ENCODE assay signal across 8 mouse cellular contexts in the genomic region with DNA sequence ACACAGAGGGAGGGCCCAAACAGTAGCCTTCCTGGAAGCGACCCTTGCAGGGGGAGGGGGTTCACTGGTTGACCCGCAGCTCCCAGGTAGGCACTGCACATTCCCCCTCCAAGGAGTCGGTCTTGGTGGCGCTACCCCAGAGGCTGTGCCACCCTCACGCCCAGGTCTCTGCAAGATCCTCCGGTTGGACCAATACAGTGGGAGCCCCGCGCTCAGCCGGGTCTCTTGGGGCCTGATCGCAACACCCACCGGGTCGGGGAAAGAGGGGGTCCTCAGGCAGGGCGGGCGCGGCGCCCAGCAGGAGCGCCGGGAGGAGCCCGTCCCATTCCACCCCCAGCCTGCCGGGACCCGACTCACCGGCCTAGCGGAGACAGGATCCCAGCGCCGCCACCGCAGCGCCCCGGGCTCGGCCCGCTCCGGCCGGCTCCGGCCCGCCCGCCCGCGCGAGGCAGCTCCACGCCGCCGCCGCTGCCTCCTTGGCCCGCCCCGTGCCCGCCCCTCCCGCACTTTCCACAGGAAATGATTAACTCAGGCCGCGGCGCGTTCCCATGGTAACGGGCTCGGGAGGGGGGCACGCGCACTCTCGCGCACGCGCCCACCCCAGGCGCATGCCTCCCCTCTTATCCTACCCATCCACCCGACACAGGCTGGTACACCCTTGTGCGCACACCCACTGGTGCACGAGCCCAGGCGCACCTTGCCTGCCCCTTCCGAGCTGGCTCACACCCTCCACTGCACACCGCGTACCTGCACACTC.
DNase-seq lines count a peak whose midpoint lies in the region; ATAC-seq and TF ChIP-seq lines count a peak whose summit lies in the region.

No protein-coding gene starts in this region.

- H3K9ac ChIP-seq in forebrain, postnatal 0 days = peak overlapping the region; percentile 87

- no peak for TF ChIP-seq CTCF in forebrain, postnatal 0 days (IDR thresholded peaks at IDR 0.05; ENCODE audit: low read depth)
- TF ChIP-seq CTCF in lung, adult 2 months (IDR thresholded peaks at IDR 0.05; ENCODE audit: insufficient read depth, low read length) = no peak
- no peak for TF ChIP-seq CTCF in olfactory bulb, adult 2 months (IDR thresholded peaks at IDR 0.05; ENCODE audit: insufficient read depth, low read depth, low read length)

- H3K27me3 ChIP-seq in forebrain, postnatal 0 days (ENCODE audit: insufficient read depth, low read length) = peaks cover 5% of the 10 kb centered on the region; the same call in 1 of the 2 replicates

- no peaks in the 10 kb centered on the region for H3K9me3 ChIP-seq in forebrain, postnatal 0 days (ENCODE audit: low read length)

- WGBS in forebrain, postnatal 0 days = 0% methylated on average over 64 of the region's 66 CpGs
- under 1% methylated on average over 65 of the region's 66 CpGs for WGBS in lung, adult 2 months
- WGBS in olfactory bulb, adult 2 months = 1% methylated on average over 64 of the region's 66 CpGs

- H3K4me2 ChIP-seq in forebrain, postnatal 0 days (ENCODE audit: low read depth) = peak overlapping the region; percentile 89

- H3K27ac ChIP-seq in forebrain, postnatal 0 days (ENCODE audit: low read depth, low read length) = peak overlapping the region; percentile 69
- H3K27ac ChIP-seq in olfactory bulb, adult 2 months (ENCODE audit: insufficient read depth, low read depth, low read length) = peak overlapping the region; percentile 79

- no peak for TF ChIP-seq POLR2A in lung, adult 2 months (IDR thresholded peaks at IDR 0.05; ENCODE audit: borderline replicate concordance, extremely low read depth, low read depth, low read length)
- TF ChIP-seq POLR2A in olfactory bulb, adult 2 months (IDR thresholded peaks at IDR 0.05; ENCODE audit: insufficient read depth, low read depth, low read length) = peak; percentile 20; the same call in 1 of the 2 replicates

- peak; percentile 76 for DNase-seq in ES-CJ7 (ENCODE audit: low read depth, low spot score)
- peak; percentile 76 for DNase-seq in cerebellum, adult 11-12 months
- peak; percentile 95 for DNase-seq in forebrain, postnatal 0 days
- peak; percentile 83 for DNase-seq in heart, postnatal 4 days
- DNase-seq in layer of hippocampus, adult 8-10 months (ENCODE audit: low spot score in 2 of 2) = peak; percentile 86 to 89
- peak; percentile 71 for DNase-seq in lung, adult 2 months
- DNase-seq in thymus, postnatal 10 days (ENCODE audit: low spot score in 2 of 2) = peak; percentile 75 to 83

- peaks cover 17% of the 10 kb centered on the region for H3K4me1 ChIP-seq in forebrain, postnatal 0 days (ENCODE audit: insufficient read depth)
- peaks cover 29% of the 10 kb centered on the region for H3K4me1 ChIP-seq in lung, adult 2 months (ENCODE audit: control insufficient read depth, insufficient read depth, low read length)
- peaks cover 31% of the 10 kb centered on the region for H3K4me1 ChIP-seq in olfactory bulb, adult 2 months (ENCODE audit: control insufficient read depth, insufficient read depth, low read length)

- ATAC-seq in forebrain, postnatal 0 days = peak; percentile 91

- peaks cover 3% of the 10 kb centered on the region; the same call in 1 of the 2 replicates for H3K36me3 ChIP-seq in forebrain, postnatal 0 days (ENCODE audit: insufficient read depth)

- H3K4me3 ChIP-seq in forebrain, postnatal 0 days (ENCODE audit: low read depth, low read length) = peak overlapping the region; percentile 78
- H3K4me3 ChIP-seq in lung, adult 2 months (replicated peaks; ENCODE audit: extremely low read depth, low read depth, low read length) = peak overlapping the region; percentile 82
- peak overlapping the region; percentile 83 for H3K4me3 ChIP-seq in olfactory bulb, adult 2 months (ENCODE audit: insufficient read depth, low read depth, low read length)

Comparison
In these comparisons a context has a peak if more than half of its experiments do, and no peak if none do; other contexts are left out.
1. Peak in every context shown above with its lines: DNase-seq, ATAC-seq, H3K4me3 ChIP-seq and H3K27ac ChIP-seq.